Mouse (Mus musculus): Measurements from ENCODE around the gene Gm4707.
"Not testable (repeated sequence)": the region's sequence is repeated elsewhere in the genome, so short reads cannot be mapped to it uniquely, and the experiment has no call there.

The Gm4707 gene

DNA sequence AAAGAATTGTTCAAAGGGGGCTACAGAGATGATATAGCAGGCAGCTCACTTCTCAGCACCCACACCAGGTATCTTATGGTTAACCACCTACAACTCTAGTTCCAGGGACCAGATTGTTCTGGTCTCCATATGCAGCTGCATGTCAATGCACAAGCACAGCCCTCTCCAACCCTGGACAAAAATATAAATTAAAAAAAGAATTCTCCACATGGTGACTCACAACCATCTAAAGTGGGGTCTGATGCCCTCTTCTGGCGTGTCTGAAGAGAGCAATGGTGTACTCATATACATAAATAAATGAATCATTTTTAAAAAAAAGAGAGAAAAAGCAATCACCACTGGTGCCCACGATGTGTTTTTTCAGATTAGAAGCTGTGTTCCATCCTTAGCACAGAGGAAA lies 15.0 kb downstream of the Gm4707 start:
- in situ Hi-C loops (cut with MboI, MseI): loop anchor here in 1 of 2 experiments (5.0 kb wide), 1 partner anchor 37 kb away; no protein-coding TSS in a partner anchor

DNA sequence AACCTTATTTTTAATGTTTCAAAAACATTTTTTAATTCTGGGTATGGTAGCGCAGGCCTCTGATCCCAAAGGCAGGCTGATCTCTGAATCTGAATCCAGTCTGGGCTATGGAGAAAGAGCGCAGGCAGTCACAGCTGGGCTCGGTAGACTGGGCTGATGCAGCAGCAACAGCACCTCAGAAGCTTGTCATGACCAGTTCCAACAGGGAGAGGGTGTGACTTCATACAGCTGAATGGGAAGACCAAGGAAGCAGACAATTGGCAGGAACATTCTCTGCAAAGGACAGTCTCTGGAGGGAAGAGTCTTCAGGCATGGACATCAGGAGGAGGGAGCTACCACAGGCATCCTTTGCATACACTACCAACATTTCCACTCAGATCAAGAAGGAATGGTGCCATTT lies 15.6 kb downstream of the Gm4707 start:
- in situ Hi-C loops (cut with MboI, MseI): no loop called here

DNA sequence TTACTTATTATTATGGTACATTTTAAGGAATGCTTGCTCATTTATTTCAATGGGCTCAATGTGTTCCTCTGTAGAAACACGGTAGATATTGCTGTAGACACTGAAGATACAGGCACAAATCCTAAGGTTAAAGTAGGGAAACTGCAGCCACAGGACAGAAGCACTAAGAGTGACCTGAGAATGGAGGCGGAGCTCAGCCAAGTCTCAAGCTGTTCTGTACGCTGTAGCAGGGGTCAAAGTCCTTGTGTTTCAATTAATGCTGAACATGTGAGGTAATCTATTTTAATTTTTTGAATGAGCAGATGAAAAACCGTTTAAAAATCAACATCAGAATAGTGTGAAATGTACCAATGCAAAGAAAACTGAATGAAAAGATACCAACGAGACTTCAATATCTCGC lies 16.4 kb downstream of the Gm4707 start:
- in situ Hi-C loops (cut with MboI, MseI): no loop called here

DNA sequence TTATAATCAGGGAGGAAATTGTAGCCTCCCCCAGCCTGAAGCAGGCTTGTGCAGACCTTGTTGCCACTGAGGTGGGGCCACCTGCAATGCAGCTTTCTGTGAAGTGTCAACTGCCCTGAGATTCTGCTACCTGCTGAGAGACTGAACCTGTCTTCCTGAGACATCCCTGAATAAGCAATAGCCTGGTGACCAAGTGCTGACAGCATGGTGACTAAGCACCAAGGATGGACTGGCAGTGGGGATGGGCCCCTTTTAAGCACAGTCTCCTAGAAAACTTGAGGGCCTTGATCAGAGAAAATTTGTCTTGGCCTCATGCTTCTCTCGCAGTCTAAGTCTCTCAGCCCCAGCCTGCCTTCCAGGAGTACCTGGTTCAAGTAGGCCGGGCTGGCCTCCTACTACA lies 37.2 kb downstream of the Gm4707 start:
- in situ Hi-C loops (cut with MboI, MseI): not testable (repeated sequence)

DNA sequence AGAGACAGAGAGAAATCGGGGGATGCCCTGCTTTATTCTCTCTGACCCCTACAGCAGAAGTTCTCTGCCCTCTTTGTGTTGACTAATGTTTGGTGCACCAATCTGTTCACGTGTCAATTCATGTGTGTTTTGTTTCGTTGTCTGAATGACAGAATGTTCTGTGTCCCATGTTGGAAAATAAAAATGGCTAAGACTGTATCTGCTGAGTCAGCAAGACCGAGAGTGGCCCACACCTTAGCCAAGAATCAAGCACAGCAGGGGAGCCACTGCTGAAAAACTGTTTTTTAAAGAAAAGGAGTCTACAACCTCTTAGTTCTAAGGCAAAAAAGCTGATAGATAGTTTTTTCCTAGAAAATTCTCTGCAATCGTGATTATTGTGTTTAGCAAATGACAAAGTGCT lies 40.3 kb downstream of the Gm4707 start:
- in situ Hi-C loops (cut with MboI, MseI): loop anchor here (5.0 to 10.0 kb wide), 2 partner anchors 67 to 235 kb away; no protein-coding TSS in a partner anchor

DNA sequence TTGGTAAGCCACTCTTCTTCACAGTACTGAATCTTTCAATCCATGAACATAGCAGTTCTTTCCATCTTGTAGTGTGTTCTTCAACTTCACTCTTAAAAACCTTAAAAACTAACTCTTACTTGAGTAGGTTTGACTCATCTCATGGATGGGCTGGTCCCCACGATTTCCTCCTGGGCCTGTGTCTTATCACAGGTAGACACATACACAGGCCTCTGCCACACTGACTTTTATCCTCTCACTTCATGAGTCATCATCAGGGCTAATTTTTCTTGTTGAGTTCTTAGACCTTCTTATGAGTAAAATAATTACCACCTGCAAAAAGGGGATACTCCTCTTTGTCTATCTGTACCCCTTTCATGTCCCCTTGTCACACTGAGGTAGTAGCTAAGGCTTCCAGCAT lies 42.7 kb downstream of the Gm4707 start:
- in situ Hi-C loops (cut with MboI, MseI): loop anchor here (5.0 to 10.0 kb wide), 2 partner anchors 65 to 238 kb away; no protein-coding TSS in a partner anchor

All from T-helper 17 cell (primary cell).